Mouse (Mus musculus) myocyte (in vitro differentiated cells): ENCODE results near the gene Sema4a. TPM values are rescaled to one million over a fixed set of nuclear protein-coding genes. Genes with fewer than 3 reads are reported as not detected.

ENCODE experiments used
- H3K27me3 ChIP-seq: one replicate; pipeline ENCODE4 v1.6.1; 2011; ENCODE audit not compliant: control insufficient read depth, insufficient read depth, insufficient read length
- H3K36me3 ChIP-seq: one replicate; pipeline ENCODE4 v1.6.1; 2011; ENCODE audit not compliant: control insufficient read depth, insufficient read depth
- H3K4me2 ChIP-seq: one replicate; pipeline ENCODE4 v1.6.1; 2011; ENCODE audit warnings: low read depth, control low read depth
- H3K4me3 ChIP-seq: one replicate; pipeline ENCODE4 v1.5.1; 2011; ENCODE audit warnings: mild to moderate bottlenecking, control low read depth, moderate library complexity
- H3K79me2 ChIP-seq: one replicate; pipeline ENCODE4 v1.6.1; 2011; ENCODE audit not compliant: control insufficient read depth, insufficient read depth
- H3ac ChIP-seq: one replicate; pipeline ENCODE4 v1.6.1; 2011; ENCODE audit not compliant: control insufficient read depth, insufficient read length
- CEBPB ChIP-seq: IDR thresholded peaks from 2 replicates; pipeline ENCODE4 v1.6.1; 2011; ENCODE audit warnings: mild to moderate bottlenecking, moderate library complexity; ENCODE audit not compliant: poor library complexity, insufficient read depth, severe bottlenecking
- E2F4 ChIP-seq: IDR thresholded peaks from one replicate; pipeline ENCODE4 v1.6.1; 2011; ENCODE audit warnings: mild to moderate bottlenecking, control low read depth, moderate library complexity; ENCODE audit not compliant: insufficient read depth
- MAX ChIP-seq: IDR thresholded peaks from one replicate; pipeline ENCODE4 v1.6.1; 2011; ENCODE audit warnings: low read depth, mild to moderate bottlenecking, control low read depth
- MYOD1 ChIP-seq, 3 experiments: IDR thresholded peaks; one replicate each; pipeline ENCODE4 v1.6.1; 2011; ENCODE audit warnings: control low read depth in 2 of 3, low read depth in 2 of 3, mild to moderate bottlenecking in 2 of 3, moderate library complexity in 1 of 3; ENCODE audit not compliant: insufficient read length in 2 of 3, control insufficient read depth in 1 of 3
- MYOG ChIP-seq, 3 experiments: IDR thresholded peaks; one replicate each; pipeline ENCODE4 v1.6.1; 2011; ENCODE audit warnings: control low read depth in 2 of 3, low read depth in 2 of 3, mild to moderate bottlenecking in 2 of 3; ENCODE audit not compliant: insufficient read length in 2 of 3, control insufficient read depth in 1 of 3, insufficient read depth in 1 of 3
- POLR2A ChIP-seq: IDR thresholded peaks from one replicate; pipeline ENCODE4 v1.6.1; 2011; ENCODE audit warnings: low read depth, mild to moderate bottlenecking, control low read depth, moderate library complexity; ENCODE audit not compliant: insufficient read length
- POLR2AphosphoS2 ChIP-seq: IDR thresholded peaks from one replicate; pipeline ENCODE4 v1.6.1; 2011; ENCODE audit warnings: low read depth, control low read depth; ENCODE audit not compliant: insufficient read length
- REST ChIP-seq: IDR thresholded peaks from one replicate; pipeline ENCODE4 v1.6.1; 2011; ENCODE audit warnings: mild to moderate bottlenecking, control low read depth, moderate library complexity; ENCODE audit not compliant: insufficient read depth, insufficient read length
- SRF ChIP-seq: IDR thresholded peaks from one replicate; pipeline ENCODE4 v1.6.1; 2011; ENCODE audit warnings: low read depth; ENCODE audit not compliant: control insufficient read depth, insufficient read length
- TCF12 ChIP-seq: IDR thresholded peaks from one replicate; pipeline ENCODE4 v1.6.1; 2011; ENCODE audit warnings: mild to moderate bottlenecking, control low read depth; ENCODE audit not compliant: poor library complexity, insufficient read depth, severe bottlenecking
- TCF3 ChIP-seq: IDR thresholded peaks from one replicate; pipeline ENCODE4 v1.6.1; 2011; ENCODE audit warnings: low read depth, control low read depth; ENCODE audit not compliant: insufficient read length
- USF1 ChIP-seq: IDR thresholded peaks from one replicate; pipeline ENCODE4 v1.6.1; 2011; ENCODE audit warnings: low read depth, mild to moderate bottlenecking, control low read depth, moderate library complexity
- polyA plus RNA-seq: library from polyadenylated mRNA; unstranded; fragments of >200 nt; fragmentation: generic; extraction: Trizol; gene quantifications from one replicate; pipeline ENCODE4 v1.2.1, GENCODE M21; 2012; ENCODE audit warnings: missing spikeins

Sema4a gene
- polyA plus RNA-seq, 1 experiment = 0.35 TPM

- H3K4me3 ChIP-seq = no peak overlapping the region
- H3K36me3 ChIP-seq = no peaks in the 10 kb centered on the region
- no peak overlapping the region for H3ac ChIP-seq
- no peaks in the 10 kb centered on the region for H3K27me3 ChIP-seq
- no peak for TF ChIP-seq POLR2AphosphoS2
- no peak for TF ChIP-seq SRF
- no peaks in the 10 kb centered on the region for H3K79me2 ChIP-seq
- peak overlapping the region; percentile 54 for H3K4me2 ChIP-seq
Observed at GRCm38 (mm10) chr3:88464425-88464824, 3.4 kb upstream of the Sema4a start.

GRCm38 (mm10) chr3:88460029-88460428 is 953 bp downstream of the Sema4a start:
- H3ac ChIP-seq = no peak overlapping the region
- no peaks in the 10 kb centered on the region for H3K36me3 ChIP-seq
- no peaks in the 10 kb centered on the region for H3K27me3 ChIP-seq
- H3K4me3 ChIP-seq = no peak overlapping the region
- H3K4me2 ChIP-seq = no peak overlapping the region
- no peaks in the 10 kb centered on the region for H3K79me2 ChIP-seq
- TF ChIP-seq CEBPB = no peak
- TF ChIP-seq SRF = no peak
- no peak for TF ChIP-seq TCF3
- no peak for TF ChIP-seq MYOG (IDR thresholded peaks at IDR 0.05; ENCODE audit: control insufficient read depth in 1 of 3, insufficient read depth in 1 of 3, insufficient read length in 2 of 3, low read depth in 2 of 3)

GRCm38 (mm10) chr3:88458778-88459219 is 2.2 kb downstream of the Sema4a start:
- no peak overlapping the region for H3K4me2 ChIP-seq
- H3K4me3 ChIP-seq = no peak overlapping the region
- TF ChIP-seq E2F4 (no peak), MAX (no peak), USF1 (no peak), POLR2A (no peak)
- H3ac ChIP-seq = no peak overlapping the region
- no peaks in the 10 kb centered on the region for H3K27me3 ChIP-seq
- H3K36me3 ChIP-seq = no peaks in the 10 kb centered on the region
- no peaks in the 10 kb centered on the region for H3K79me2 ChIP-seq

GRCm38 (mm10) chr3:88456746-88457532 is 4.0 kb downstream of the Sema4a start:
- Histone ChIP-seq H3K79me2 (no peaks in the 10 kb centered on the region), H3K27me3 (no peaks in the 10 kb centered on the region), H3K4me3 (no peak overlapping the region), H3K4me2 (no peak overlapping the region), H3K36me3 (no peaks in the 10 kb centered on the region), H3ac (no peak overlapping the region)
- no peak for TF ChIP-seq POLR2A
- TF ChIP-seq POLR2AphosphoS2 = no peak
- TF ChIP-seq CEBPB = no peak
- no peak for TF ChIP-seq USF1
- no peak for TF ChIP-seq MYOG (IDR thresholded peaks at IDR 0.05; ENCODE audit: control insufficient read depth in 1 of 3, insufficient read depth in 1 of 3, insufficient read length in 2 of 3, low read depth in 2 of 3)
- TF ChIP-seq E2F4 = no peak
- TF ChIP-seq MAX = no peak
- TF ChIP-seq REST = no peak
- TF ChIP-seq TCF3 = no peak
- TF ChIP-seq MYOD1 (IDR thresholded peaks at IDR 0.05; ENCODE audit: control insufficient read depth in 1 of 3, insufficient read length in 2 of 3, low read depth in 2 of 3) = no peak
- no peak for TF ChIP-seq TCF12
- no peak for TF ChIP-seq SRF

- no peaks in the 10 kb centered on the region for H3K36me3 ChIP-seq
- TF ChIP-seq TCF3 (no peak), CEBPB (no peak), SRF (no peak), E2F4 (no peak), REST (no peak), POLR2AphosphoS2 (no peak), MYOG (IDR thresholded peaks at IDR 0.05; ENCODE audit: control insufficient read depth in 1 of 3, insufficient read depth in 1 of 3, insufficient read length in 2 of 3, low read depth in 2 of 3) (no peak), POLR2A (no peak), TCF12 (no peak), USF1 (no peak), MYOD1 (IDR thresholded peaks at IDR 0.05; ENCODE audit: control insufficient read depth in 1 of 3, insufficient read length in 2 of 3, low read depth in 2 of 3) (no peak), MAX (no peak)
- H3K4me3 ChIP-seq = no peak overlapping the region
- H3K4me2 ChIP-seq = no peak overlapping the region
- no peak overlapping the region for H3ac ChIP-seq
- H3K79me2 ChIP-seq = no peaks in the 10 kb centered on the region
- H3K27me3 ChIP-seq = no peaks in the 10 kb centered on the region
Observed at GRCm38 (mm10) chr3:88456313-88456712, 4.7 kb downstream of the Sema4a start.
